Mouse (Mus musculus): Measurements from ENCODE around the gene Kdm5a. TPM values are rescaled to one million over a fixed set of nuclear protein-coding genes. Genes with fewer than 3 reads are reported as not detected.

Gene Kdm5a
- polyA plus RNA-seq, 1 experiment, result 4.6 TPM

DNA sequence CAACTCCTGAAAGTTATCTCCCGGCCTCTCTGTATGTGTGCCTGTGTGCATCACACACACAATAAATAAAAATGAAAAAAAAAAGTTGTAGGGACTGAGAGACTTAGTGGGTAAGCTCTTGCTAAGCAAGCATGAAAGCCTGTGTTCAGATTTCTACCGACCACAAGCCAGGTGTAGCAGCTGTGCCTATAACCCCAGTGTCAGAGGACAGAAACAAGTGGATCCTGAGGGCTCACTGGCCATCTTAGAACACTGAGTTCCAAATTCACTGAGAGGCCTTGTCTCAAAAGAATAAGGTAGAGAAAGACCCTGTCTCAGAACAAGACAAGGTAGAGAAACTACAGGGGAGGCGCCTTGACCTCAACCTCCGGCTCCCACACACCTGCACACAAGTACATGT, 104.3 kb downstream of the Kdm5a start:
- Histone ChIP-seq H3K36me3 (replicated peaks; ENCODE audit: low read length) (peaks cover 14% of the 10 kb centered on the region), H3K9me3 (no peaks in the 10 kb centered on the region), H3K4me3 (replicated peaks) (no peak overlapping the region)

DNA sequence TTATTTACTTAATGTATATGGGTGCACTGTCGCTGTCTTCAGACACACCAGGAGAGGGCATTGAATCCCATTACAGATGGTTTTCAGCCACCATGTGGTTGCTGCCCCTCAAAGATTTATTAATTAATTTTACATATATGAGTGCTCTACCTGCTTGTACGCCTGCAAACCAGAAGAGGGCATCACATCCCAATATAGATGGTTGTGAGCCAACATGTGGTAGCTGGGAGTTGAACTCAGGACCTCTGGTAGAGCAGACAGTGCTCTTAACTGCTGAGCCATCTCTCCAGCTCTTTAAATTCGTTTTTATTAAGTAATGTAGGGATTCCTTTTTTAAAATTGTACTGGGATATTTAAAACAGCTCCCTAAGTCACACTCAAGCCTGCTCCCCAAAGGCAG, 105.3 kb downstream of the Kdm5a start:
- no peak for TF ChIP-seq FLI1 (IDR thresholded peaks at IDR 0.05; ENCODE audit: low read length)
- no peak for TF ChIP-seq GATA1 (IDR thresholded peaks at IDR 0.05; ENCODE audit: borderline replicate concordance, low read length)
- H3K27me3 ChIP-seq (replicated peaks), result no peaks in the 10 kb centered on the region
- H3K9me3 ChIP-seq, result no peaks in the 10 kb centered on the region
- H3K36me3 ChIP-seq (replicated peaks; ENCODE audit: low read length), result peaks cover 24% of the 10 kb centered on the region
- no peak overlapping the region for H3K4me3 ChIP-seq (replicated peaks)
- H3K4me1 ChIP-seq, result peaks cover 94% of the 10 kb centered on the region

More for the DNA sequence above, 104.3 kb downstream of the Kdm5a start:
- TF ChIP-seq GATA1 (IDR thresholded peaks at IDR 0.05; ENCODE audit: borderline replicate concordance, low read length), result no peak
- no peak for TF ChIP-seq FLI1 (IDR thresholded peaks at IDR 0.05; ENCODE audit: low read length)
- H3K27me3 ChIP-seq (replicated peaks), result no peaks in the 10 kb centered on the region
- peaks cover 93% of the 10 kb centered on the region for H3K4me1 ChIP-seq

DNA sequence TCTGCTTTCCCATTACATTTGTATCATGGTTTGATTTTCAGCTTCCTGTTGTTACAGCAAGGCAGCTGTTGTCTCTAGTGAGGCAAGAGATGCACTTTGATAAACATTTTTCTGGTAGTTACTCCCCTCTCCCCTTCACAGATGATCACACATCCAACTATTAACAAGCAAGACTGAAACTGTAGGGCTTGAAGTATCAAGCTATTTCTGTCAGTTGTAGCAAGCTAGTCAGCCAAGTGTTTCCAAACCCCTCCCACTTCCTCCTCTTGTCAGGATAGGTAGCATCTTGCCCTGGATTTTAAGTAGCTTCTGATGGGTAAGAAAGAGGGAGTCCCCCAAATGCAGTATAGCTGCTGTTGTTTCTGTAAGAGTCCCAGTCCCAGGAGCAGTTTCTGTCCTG, 105.8 kb downstream of the Kdm5a start:
- H3K36me3 ChIP-seq (replicated peaks; ENCODE audit: low read length), result peaks cover 29% of the 10 kb centered on the region
- H3K4me1 ChIP-seq, result peaks cover 90% of the 10 kb centered on the region
- H3K9me3 ChIP-seq, result no peaks in the 10 kb centered on the region
- no peak overlapping the region for H3K4me3 ChIP-seq (replicated peaks)
- no peaks in the 10 kb centered on the region for H3K27me3 ChIP-seq (replicated peaks)
- TF ChIP-seq FLI1 (IDR thresholded peaks at IDR 0.05; ENCODE audit: low read length), result no peak
- no peak for TF ChIP-seq GATA1 (IDR thresholded peaks at IDR 0.05; ENCODE audit: borderline replicate concordance, low read length)

DNA sequence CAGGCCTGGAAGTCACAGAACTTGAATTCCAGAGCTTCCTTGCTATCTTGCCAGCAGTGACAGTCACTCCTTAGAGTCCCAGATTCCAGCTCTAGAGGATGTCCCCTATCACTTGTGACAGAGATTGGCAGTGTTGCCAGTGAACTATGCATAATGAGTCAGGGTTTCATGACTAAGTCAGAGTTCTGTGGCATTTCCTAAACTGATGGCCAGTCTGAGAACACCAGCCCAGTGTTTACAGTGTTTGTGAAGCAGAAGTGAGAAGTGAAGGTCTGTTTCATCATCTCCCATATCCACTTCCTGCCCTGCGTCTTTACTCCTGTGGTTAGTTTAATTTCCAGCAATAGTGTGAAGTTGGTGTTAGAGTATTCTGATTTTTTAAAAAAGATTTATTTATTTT, 106.7 kb downstream of the Kdm5a start:
- H3K36me3 ChIP-seq (replicated peaks; ENCODE audit: low read length), result peaks cover 38% of the 10 kb centered on the region
- TF ChIP-seq GATA1 (IDR thresholded peaks at IDR 0.05; ENCODE audit: borderline replicate concordance, low read length), result no peak
- peaks cover 1% of the 10 kb centered on the region for H3K27me3 ChIP-seq (replicated peaks)
- H3K4me1 ChIP-seq, result peaks cover 81% of the 10 kb centered on the region
- H3K4me3 ChIP-seq (replicated peaks), result no peak overlapping the region
- no peaks in the 10 kb centered on the region for H3K9me3 ChIP-seq

DNA sequence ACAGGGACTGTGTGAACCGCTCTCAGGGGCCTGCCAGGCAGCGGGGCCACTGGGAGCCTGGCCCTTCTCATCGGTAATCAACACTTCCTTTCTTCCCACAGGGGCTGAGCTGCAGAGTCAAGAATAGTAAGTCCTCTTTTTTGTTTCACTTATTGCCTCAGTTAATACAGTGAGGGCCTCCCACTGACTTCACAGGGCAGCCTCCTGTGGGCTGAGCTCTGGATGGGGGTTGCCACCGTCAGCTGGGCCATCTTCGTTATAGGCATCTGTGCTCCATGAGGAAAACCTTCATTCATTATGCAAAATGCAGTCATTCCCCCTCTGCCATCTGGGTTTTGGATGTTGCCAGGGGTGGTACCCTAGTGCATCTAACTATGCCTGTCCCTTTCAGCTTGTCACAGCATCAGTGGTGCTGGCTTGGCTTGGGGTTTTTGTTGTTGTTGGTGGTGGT, 108.1 kb downstream of the Kdm5a start:
- TF ChIP-seq GATA1 (IDR thresholded peaks at IDR 0.05; ENCODE audit: borderline replicate concordance, low read length) (no peak), FLI1 (IDR thresholded peaks at IDR 0.05; ENCODE audit: low read length) (no peak)
- Histone ChIP-seq H3K4me3 (replicated peaks) (peak overlapping the region; percentile 69), H3K4me1 (peaks cover 70% of the 10 kb centered on the region)

DNA sequence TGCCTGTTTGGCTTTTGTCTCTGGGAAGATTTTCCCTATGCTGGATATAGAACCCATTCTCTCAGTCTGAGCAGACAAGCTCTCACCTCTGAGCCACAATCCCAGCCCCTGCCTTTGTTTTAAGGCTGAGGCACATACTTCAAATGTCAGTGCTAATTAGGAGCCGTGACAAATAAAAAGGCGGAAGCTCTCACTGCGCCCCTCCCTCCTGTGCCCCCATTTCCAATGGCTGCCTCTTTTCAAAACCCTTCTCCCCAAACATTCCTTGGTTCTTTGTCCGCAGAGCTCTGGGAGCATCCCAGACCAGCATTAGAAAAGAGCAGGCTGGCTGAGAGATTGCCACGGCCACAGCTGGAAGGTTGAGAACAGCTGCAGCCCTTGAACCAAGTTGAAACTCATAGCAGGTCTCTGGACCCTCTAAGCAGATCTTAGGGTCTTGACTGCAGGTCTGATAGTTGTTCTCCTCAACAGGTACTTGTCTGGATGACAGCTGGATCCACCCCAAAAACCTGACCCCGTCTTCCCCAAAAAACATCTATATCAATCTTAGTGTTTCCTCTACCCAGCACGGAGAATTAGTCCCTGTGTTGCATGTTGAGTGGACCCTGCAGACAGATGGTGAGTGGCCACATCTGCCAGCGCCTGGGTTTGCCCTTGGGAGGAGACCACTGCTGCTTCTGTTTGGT, 108.7 kb downstream of the Kdm5a start:
- TF ChIP-seq FLI1 (IDR thresholded peaks at IDR 0.05; ENCODE audit: low read length) (no peak), GATA1 (IDR thresholded peaks at IDR 0.05; ENCODE audit: borderline replicate concordance, low read length) (no peak)
- Histone ChIP-seq H3K4me1 (peaks cover 68% of the 10 kb centered on the region), H3K36me3 (replicated peaks; ENCODE audit: low read length) (peaks cover 57% of the 10 kb centered on the region), H3K4me3 (replicated peaks) (no peak overlapping the region), H3K27me3 (replicated peaks) (peaks cover 1% of the 10 kb centered on the region), H3K9me3 (no peaks in the 10 kb centered on the region)

More for the DNA sequence above, 108.1 kb downstream of the Kdm5a start:
- Histone ChIP-seq H3K9me3 (no peaks in the 10 kb centered on the region), H3K36me3 (replicated peaks; ENCODE audit: low read length) (peaks cover 51% of the 10 kb centered on the region), H3K27me3 (replicated peaks) (peaks cover 1% of the 10 kb centered on the region)

DNA sequence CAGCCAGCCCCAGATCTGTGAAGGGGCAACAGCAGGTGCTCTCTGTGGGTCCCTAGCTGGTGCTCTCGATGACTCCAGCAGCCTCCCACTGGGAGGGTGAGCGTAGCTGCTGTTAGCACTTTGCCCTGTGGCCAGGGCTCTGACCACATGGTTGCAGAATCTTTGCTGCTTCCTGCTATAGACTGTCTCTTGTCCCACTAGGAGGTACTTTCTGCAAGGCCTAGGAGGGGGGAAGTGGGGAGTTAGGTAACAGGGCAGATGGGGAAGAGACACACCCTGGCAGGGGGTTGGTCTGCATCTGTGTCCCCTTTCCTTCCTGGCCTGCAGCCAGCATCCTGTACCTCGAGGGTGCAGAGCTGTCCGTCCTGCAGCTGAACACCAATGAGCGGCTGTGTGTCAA, 109.5 kb downstream of the Kdm5a start:
- peaks cover 1% of the 10 kb centered on the region for H3K27me3 ChIP-seq (replicated peaks)
- H3K36me3 ChIP-seq (replicated peaks; ENCODE audit: low read length), result peaks cover 63% of the 10 kb centered on the region
- TF ChIP-seq FLI1 (IDR thresholded peaks at IDR 0.05; ENCODE audit: low read length), result no peak
- TF ChIP-seq GATA1 (IDR thresholded peaks at IDR 0.05; ENCODE audit: borderline replicate concordance, low read length), result no peak
- peaks cover 67% of the 10 kb centered on the region for H3K4me1 ChIP-seq
- no peaks in the 10 kb centered on the region for H3K9me3 ChIP-seq
- peak overlapping the region; percentile 31 for H3K4me3 ChIP-seq (replicated peaks)

DNA sequence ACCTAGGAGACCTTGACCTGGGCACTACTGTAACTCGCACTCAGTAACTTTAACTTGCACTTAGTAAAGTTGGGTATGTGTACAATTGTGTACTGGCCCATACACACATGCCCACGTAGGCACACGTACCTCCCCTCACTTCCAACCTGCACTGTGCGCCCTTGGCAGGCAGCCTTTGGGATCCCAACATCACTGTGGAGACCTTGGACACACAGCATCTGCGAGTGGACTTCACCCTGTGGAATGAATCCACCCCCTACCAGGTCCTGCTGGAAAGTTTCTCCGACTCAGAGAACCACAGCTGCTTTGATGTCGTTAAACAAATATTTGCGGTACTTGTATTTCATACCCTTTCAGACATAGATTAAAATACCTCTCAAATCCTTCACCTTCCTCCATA, 111.4 kb downstream of the Kdm5a start:
- no peaks in the 10 kb centered on the region for H3K9me3 ChIP-seq

DNA sequence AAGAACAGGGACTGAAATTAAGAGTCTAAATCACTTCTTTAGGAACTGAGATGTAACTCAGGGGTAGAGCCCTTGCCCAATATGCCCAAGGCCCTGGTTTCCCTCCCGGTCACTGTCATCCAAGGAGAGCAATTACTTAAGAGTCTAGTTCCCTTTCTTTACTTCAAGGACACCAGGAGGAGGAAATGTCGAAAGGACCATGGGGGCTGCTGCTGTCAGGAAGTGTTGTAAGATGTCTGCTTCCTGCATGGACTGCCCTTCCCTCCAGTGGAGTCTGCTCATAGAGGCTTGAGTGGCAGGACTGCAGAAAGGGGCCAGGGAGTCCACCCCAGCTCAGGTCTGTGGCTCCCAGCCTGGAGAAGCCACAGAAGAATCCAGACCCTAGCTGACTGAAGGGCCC, 115.4 kb downstream of the Kdm5a start:
- TF ChIP-seq GATA1 (IDR thresholded peaks at IDR 0.05; ENCODE audit: borderline replicate concordance, low read length), result no peak
- TF ChIP-seq FLI1 (IDR thresholded peaks at IDR 0.05; ENCODE audit: low read length), result no peak
- Histone ChIP-seq H3K27me3 (replicated peaks) (peaks cover 1% of the 10 kb centered on the region), H3K9me3 (no peaks in the 10 kb centered on the region), H3K4me3 (replicated peaks) (no peak overlapping the region), H3K36me3 (replicated peaks; ENCODE audit: low read length) (peaks cover 96% of the 10 kb centered on the region), H3K4me1 (peaks cover 59% of the 10 kb centered on the region)

More for the DNA sequence above, 111.4 kb downstream of the Kdm5a start:
- Histone ChIP-seq H3K4me1 (peaks cover 68% of the 10 kb centered on the region), H3K4me3 (replicated peaks) (no peak overlapping the region), H3K36me3 (replicated peaks; ENCODE audit: low read length) (peaks cover 82% of the 10 kb centered on the region), H3K27me3 (replicated peaks) (peaks cover 1% of the 10 kb centered on the region)
- TF ChIP-seq FLI1 (IDR thresholded peaks at IDR 0.05; ENCODE audit: low read length) (no peak), GATA1 (IDR thresholded peaks at IDR 0.05; ENCODE audit: borderline replicate concordance, low read length) (no peak)

DNA sequence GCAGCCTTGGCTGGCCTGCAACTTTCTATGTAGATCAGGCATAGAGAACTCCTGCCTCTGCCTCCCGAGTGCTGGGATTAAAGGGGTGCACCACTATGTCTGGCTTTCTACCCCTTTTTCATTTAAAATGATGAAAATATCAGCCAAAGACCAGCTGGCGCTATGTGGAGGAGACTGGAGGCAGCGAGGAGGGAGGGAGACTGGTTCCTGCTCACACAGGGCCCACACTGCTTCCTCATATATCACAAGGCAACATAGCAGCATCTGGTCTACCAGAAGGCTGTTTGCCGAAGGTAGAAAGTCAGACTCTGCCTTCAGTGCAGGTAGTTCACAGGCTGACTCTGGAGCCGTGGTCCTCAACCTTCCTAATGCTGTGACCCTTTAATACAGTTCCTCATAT, 116.4 kb downstream of the Kdm5a start:
- Histone ChIP-seq H3K4me3 (replicated peaks) (no peak overlapping the region), H3K4me1 (peaks cover 70% of the 10 kb centered on the region), H3K27me3 (replicated peaks) (no peaks in the 10 kb centered on the region), H3K9me3 (no peaks in the 10 kb centered on the region), H3K36me3 (replicated peaks; ENCODE audit: low read length) (peaks cover 91% of the 10 kb centered on the region)
- TF ChIP-seq GATA1 (IDR thresholded peaks at IDR 0.05; ENCODE audit: borderline replicate concordance, low read length) (no peak), FLI1 (IDR thresholded peaks at IDR 0.05; ENCODE audit: low read length) (no peak)

Measured in megakaryocyte, embryonic 14.5 days (primary cell).